Mouse (Mus musculus) layer of hippocampus, adult 11-12 months (tissue): ENCODE measurements around the gene Mthfd1l.

ENCODE experiments used
- DNase-seq: peaks from one replicate; pipeline ENCODE4 v3.0.0; 2022; ENCODE audit warnings: low spot score

Gene Mthfd1l

DNA sequence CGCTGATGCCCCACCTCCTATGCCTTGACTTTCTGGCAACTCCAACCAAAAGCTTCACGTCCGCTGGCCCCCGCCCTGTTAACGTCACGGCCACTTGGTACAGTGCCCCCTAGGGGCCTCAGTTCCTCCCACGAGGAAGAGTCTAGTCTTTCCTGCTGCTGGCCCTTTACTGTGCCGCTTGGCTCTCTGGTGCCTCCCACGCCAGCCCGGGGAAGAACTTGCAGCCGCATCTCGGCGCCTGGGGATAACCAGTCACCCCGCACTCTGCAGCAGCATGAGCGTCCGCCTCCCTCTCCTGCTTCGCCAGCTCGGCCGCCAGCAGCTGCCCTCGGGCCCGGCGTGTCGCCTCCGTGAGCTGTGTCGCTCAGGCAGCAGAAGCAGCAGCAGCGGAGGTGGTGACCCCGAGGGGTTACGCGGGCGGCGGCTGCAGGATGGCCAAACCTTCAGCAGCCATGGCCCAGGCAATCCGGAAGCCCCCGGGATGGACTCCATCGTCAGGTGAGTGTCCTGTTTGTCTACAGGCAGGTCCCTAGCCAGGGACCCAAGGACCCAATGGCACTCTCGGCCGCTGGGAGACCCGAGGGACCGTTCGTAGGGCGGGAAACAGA, at the start of gene Mthfd1l:
Mthfd1l (plus strand) TSS at position 138 of the 608 bp plus-strand sequence.
- peak; percentile 86 for DNase-seq

DNA sequence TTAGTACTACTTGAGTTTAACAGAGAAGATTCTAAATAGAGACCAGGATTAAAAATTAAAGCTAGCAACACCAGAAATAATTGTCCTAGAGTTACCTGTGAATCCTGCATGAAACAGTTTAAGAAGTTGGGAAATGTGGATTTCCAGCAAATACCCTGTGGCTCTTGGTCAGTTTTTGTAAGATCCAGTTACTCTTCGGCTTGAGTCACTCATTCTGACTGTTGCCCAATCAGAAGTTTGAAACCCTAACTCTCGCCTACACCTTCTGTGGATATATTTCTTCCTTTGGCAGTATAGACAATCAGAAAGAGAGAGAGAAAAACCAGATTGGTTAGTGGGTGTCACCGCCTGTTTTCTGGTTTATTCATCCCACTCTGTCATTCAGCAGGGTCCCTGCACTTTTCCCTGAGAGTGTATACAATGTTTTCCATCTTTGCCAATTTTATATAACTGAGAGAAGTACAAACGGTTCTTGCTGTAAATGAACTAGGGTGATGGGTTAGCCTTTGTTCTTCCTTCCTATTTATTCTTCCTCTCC, 44.8 kb upstream of the Mthfd1l start:
- DNase-seq, result peak; percentile 13

GRCm38 (mm10) chr10:3931831-3932230, 41.1 kb upstream of the Mthfd1l start:
- DNase-seq, result no peak

GRCm38 (mm10) chr10:3933311-3933940, 39.5 kb upstream of the Mthfd1l start:
- DNase-seq, result no peak

DNA sequence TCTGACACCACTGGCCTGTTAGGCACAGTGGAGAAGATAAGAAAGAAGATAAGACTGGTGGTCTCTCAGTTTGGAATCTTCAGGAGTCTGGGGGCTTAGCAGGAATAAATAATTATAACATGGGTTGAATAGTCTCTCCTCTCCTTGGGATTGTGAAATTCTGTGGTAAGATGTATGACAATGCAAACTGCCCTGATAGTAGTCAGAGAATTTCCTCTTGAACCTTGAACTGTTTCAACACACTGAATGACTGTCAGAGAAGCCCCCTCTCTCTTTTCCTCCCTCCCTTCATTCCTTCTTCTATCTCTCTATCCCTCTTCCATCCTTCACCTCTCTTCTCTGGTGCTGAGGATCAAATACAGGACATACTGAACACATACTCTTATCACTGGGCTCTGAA, 36.1 kb upstream of the Mthfd1l start:
- DNase-seq, result no peak

DNA sequence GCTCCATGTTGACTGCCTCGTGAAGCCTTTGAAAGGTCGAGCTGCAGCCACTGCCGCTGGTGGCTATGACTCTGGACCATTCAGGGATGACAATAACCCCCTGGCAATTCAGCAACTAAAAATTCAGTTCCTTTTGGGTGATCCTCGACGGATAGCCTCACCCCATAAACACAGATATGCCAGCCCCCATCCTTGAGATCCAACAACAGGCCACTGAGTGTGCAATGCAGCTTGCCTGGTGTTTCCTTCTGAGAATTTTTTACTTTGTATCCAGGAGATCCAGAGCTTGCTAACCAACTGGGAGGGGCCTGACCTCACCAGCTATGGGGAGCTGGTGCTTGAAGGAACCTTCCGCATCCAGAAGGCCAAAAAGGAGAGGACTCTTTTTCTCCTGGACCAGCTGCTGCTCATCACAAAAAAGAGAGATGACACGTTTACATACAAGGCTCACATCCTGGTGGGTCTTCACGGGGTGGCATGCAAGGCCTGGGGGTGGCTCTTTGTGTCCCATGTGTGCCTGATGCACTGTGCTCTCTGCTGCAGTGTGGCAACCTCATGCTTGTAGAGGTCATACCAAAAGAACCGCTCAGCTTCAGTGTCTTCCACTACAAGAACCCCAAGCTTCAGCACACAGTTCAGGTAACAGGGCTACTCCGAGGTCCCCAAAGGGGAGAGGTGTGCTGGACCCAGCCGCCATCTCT, 32.9 kb upstream of the Mthfd1l start:
- no peak for DNase-seq

DNA sequence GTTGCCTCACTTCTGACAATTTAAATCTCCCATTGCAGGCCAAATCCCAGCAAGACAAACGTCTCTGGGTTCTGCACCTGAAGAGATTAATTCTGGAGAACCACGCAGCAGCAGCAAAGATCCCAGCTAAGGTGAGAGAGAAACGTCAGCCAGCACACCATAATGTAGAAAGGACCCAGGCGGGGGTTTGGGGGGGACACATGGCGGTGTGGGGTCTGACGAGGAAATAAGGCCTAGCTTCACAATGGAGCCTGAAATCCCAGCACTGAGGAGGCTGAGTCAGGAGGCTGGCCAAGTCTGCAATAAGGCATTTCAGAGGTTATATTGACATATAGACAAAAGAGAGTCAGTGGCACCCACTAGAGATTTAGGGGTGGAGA, 32.3 kb upstream of the Mthfd1l start:
- DNase-seq, result no peak

DNA sequence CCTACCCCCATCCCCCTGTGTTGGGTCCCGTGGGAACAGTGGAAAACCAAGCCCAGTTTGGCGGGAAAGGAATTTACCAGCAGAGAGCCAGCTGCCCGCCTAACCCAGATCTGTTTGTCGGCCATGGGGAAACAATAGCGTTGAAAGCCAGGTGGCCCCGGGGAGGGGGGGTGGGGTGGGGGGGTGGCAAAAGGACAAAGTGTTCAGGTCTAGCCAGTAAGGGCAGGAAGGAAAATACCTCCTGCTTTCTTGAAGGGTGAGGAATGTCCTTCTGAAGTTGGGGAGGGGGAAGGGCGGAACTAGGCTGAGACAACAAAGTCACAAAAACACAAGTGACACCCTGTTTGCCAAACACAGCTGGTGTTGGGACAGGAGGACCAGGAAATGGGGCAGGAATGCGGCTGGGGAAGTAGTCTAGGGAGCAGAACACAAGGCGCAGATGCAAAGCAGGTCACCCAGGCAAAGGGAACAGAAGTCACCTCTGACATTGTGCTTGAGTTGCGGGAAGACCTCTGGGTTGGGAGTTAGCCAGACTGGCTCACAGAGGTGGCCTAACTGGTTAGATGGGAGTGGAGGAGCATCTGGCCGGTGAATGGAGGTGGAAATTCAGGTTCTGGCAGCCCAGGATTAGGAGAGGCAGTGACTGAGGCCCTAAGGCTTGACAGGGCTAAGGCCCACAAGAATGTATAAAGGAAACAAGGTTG, 31.7 kb upstream of the Mthfd1l start:
- no peak for DNase-seq

DNA sequence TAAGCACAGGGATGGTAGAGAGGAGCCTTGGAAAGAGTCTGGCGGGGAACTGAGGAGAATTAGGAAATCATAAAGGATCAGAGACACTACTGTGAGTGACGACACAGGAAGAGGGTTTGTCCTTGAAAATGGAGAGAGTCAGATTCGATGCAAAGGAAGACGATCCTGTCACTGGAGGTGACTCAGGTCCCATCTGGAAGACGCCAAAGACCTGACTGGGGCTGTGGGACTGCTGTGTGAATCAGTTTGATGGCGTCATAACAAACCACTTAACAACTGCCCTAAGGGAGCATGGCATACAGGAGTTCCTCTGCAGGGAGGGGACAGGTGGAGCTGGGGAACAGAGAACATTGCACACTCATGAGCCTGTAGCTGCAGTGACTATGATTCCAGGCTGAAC, 30.6 kb upstream of the Mthfd1l start:
- no peak for DNase-seq

DNA sequence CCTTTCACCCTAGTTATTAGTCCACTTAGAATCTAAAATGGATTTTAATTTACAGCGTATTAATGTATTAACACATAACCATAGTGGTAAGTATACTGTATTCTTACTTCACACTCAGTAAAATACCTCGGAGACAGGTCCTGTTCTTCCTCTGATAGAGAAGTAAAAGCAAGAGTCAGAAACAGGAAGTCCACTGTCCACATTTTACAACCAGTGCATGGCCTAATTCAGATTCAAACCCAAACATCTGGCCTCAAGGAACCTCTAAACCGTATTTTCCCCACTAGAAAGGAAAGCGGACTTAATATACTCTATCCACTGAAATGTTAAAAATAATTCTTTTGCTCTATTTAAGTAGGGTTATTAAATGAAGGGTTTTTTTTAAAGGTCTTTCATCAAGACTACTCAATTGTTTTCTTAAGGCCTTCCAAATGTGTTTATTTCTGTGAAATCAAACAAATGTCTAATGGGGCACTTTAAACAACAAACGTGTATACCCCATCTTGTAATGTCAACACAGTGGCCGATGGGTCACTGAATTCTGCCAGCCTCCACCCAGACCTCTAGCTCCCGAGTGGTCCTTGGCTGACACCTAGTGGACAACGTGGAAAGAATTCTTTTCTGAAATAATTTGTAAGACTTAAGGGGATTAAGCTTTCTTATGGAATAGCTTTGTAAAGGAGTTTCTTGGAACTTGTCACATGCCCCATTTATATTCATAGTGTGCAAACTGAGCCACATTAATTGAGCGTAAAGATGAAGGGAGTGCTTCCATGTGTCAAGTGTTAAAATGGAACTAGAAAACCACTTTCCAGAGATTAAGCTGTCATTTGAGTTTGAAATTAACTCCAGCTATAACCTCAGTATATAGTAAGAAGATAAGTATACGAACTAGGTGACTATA, 29.2 kb upstream of the Mthfd1l start:
- DNase-seq, result peak; percentile 50

DNA sequence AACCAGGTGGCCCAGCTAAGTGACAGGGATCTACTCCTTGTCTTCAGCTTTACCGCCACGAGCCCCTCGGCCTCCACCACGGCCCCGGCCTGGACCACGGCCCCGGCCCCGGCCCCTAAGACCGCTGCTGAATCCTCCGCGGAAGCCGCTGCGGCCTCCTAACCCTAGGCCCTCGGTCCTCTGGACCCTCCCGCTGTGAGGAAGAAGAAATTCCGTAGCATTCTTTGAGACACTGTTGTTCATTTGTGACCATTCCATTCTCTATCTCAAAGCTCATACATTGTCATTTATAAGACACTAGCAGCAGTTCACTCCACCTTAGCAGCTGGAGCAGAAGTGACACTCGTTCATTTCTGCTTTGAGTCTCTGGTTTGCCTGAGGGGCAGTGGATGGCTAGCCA, 26.0 kb upstream of the Mthfd1l start:
- no peak for DNase-seq

DNA sequence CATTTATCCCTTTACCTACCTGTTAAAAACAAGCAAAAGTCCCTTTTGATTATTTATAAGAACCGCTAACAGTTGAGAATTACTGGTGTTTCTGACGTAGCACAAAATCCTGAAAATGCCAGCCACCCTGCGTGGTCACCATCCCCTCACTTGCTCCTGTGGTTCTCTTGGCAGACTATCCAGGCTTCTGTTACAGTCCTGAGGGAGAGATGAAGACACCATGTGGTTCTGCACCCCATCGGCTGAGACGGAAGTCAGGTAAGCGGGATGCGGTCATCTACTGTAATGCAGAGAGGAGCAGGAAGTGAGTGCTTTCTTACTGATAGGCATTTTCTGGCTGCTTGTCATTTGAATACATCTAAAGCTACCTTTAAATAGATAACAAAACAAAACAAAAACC, 25.6 kb upstream of the Mthfd1l start:
- no peak for DNase-seq

GRCm38 (mm10) chr10:3949306-3949705, 23.6 kb upstream of the Mthfd1l start:
- no peak for DNase-seq

DNA sequence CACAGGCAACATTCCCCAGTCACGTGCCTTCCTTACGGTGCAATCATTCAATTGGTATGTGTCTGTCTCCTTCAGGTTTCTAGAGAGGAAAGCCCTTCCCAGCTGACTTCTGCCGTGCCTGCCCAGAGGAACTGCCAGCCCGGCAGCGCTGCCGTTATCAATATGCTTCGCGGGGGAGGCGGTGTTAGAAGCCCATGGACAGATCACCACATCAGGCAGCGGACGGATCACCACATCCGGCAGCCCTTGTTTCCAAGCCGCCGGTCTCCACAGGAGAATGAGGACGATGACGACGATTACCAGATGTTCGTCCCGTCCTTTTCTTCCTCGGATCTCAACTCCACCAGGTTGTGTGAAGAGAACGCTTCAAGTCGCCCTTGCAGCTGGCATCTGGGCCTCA, 16.4 kb upstream of the Mthfd1l start:
- no peak for DNase-seq

- no peak for DNase-seq
Measured at GRCm38 (mm10) chr10:3958591-3958990, 14.3 kb upstream of the Mthfd1l start.

GRCm38 (mm10) chr10:3969026-3969425, 3.9 kb upstream of the Mthfd1l start:
- DNase-seq, result no peak

DNA sequence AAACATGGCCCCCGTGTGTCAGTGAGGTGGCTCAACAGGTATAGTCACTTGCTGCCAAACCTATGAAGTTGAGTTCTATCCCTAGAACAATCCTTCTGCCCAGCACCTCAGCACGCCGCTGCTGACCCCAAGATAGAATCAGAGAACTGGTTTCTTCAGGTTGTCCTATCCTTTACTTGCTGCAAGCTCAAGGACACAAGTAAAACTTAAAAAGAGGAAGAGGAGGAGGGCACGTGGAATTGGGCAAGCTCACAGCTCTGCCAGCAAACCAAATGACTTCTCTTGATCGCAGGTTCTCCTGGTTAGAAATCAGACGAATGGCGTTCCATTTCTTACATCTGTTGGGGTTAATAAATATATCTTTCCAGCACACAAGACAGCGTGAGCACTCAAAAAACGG, 681 bp upstream of the Mthfd1l start:
- no peak for DNase-seq

DNA sequence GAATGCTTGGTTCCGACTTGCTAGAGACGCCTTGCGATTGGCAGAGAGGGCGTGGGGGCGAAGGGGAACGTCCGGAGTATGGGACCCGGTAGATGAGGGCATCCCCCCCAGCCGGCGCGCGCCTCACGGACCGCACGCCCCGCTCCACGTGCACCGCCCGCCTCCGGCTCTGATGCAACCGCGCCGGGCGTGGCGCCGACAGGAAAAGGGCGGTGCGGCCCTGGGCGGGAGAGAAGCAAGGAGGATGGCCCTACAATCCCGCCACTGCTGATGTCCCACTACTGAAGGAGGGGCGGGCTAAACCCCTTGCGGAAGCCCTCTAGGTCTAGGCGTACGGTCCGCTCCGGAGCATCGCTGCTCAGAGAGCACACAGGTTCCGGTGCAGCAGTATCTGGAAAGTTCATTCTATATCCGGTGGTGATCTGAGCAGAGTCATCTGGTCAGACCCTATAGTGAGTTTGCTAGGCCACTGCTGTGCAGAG, 712 bp downstream of the Mthfd1l start:
- DNase-seq, result peak; percentile 85

- no peak for DNase-seq
Measured at GRCm38 (mm10) chr10:3974380-3974779, 1.5 kb downstream of the Mthfd1l start.

DNA sequence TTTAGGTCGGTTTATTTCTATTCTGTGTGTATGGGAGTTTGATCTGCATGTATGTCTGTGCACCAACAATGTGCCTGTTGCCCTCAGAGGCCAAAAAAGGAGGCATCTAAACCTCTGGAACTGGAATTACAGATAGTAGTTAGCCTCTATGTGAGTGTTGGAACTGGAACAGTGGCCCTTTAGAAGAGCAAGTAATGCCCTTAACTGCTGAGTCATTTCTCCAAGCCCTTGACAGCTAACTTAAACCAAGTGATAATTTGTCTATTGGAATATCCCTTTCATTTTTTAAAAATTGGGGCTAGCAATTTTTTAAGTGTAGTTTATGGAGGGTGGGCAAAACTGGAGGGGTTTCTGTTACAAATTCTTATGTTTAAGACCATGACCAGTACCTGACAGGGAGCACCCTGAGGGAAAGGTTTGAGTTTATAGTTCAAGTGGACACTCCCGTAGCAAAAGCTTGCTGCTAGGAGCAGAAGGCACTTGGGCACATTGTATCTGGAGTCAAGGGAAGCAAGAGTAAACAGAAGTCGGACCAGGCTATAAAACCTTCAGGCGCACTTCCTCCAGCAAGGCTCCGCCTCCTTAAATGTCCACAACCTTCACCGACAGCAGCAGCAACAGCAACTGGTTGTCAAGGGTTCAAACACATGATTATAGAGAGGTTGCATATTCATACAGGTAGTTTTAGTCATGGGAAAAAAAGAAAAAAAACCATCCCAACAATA, 3.1 kb downstream of the Mthfd1l start:
- no peak for DNase-seq

- DNase-seq, result no peak
Measured at GRCm38 (mm10) chr10:3976623-3977010, 3.7 kb downstream of the Mthfd1l start.
